Mouse (Mus musculus): ENCODE results near the gene Gtpbp1.

- TF ChIP-seq CTCF (IDR thresholded peaks at IDR 0.05; ENCODE audit: borderline replicate concordance, extremely low read depth, insufficient read depth, insufficient read length) = no peak
- TF ChIP-seq POLR2A (IDR thresholded peaks at IDR 0.05; ENCODE audit: borderline replicate concordance, extremely low read depth, insufficient read depth, insufficient read length, poor library complexity, severe bottlenecking) = no peak
Observed at GRCm38 (mm10) chr15:79770629-79771240, 80.1 kb downstream of the Gtpbp1 start.
